Mouse (Mus musculus) kidney, embryonic 14.5 days (tissue): ENCODE data around the gene Tet3. TPM values are rescaled to one million over a fixed set of nuclear protein-coding genes. Genes with fewer than 3 reads are reported as not detected.

ENCODE experiments used
- ATAC-seq: fragments of 200-750 bp; cut with Nextera tagmentation; 2 replicates; pipeline ENCODE4 v1.8.0; 2017; ENCODE audit warnings: moderate number of reproducible peaks, mild to moderate bottlenecking, moderate TSS enrichment, moderate library complexity; ENCODE audit not compliant: low FRiP score, low TSS enrichment
- H3K27ac ChIP-seq: fragments of 300-500 bp; sonication (generic); 2 replicates; pipeline ENCODE4 v1.5.1; 2014; ENCODE audit warnings: low read depth, mild to moderate bottlenecking, low read length, moderate library complexity, mixed read lengths
- H3K27me3 ChIP-seq: fragments of 300-500 bp; sonication (generic); 2 replicates; pipeline ENCODE4 v1.6.1; 2014; ENCODE audit warnings: mild to moderate bottlenecking, low read length; ENCODE audit not compliant: control insufficient read depth, insufficient read depth
- H3K36me3 ChIP-seq: fragments of 300-500 bp; sonication (generic); 2 replicates; pipeline ENCODE4 v1.6.1; 2014; ENCODE audit warnings: low read length, mixed read lengths; ENCODE audit not compliant: control insufficient read depth, insufficient read depth
- H3K4me1 ChIP-seq: fragments of 300-500 bp; sonication (generic); 2 replicates; pipeline ENCODE4 v1.6.1; 2014; ENCODE audit warnings: low read length, mixed read lengths; ENCODE audit not compliant: control insufficient read depth, insufficient read depth
- H3K4me2 ChIP-seq: fragments of 300-500 bp; sonication (generic); replicated peaks from 2 replicates; pipeline ENCODE4 v1.6.1; 2014; ENCODE audit warnings: low read depth, mild to moderate bottlenecking, low read length
- H3K4me3 ChIP-seq: fragments of 300-500 bp; sonication (generic); 2 replicates; pipeline ENCODE4 v1.5.1; 2014; ENCODE audit warnings: mild to moderate bottlenecking, low read length
- H3K9ac ChIP-seq: fragments of 300-500 bp; sonication (generic); 2 replicates; pipeline ENCODE4 v1.6.1; 2014; ENCODE audit warnings: low read depth, mild to moderate bottlenecking, low read length, moderate library complexity
- H3K9me3 ChIP-seq: fragments of 300-500 bp; sonication (generic); 2 replicates; pipeline ENCODE4 v1.6.1; 2016; ENCODE audit warnings: low read length; ENCODE audit not compliant: control insufficient read depth
- WGBS: fragments of 180-500 bp; shearing (Covaris S2); extraction: QIAGEN DNeasy Blood & Tissue Kit; methylation state at CpG from one replicate; pipeline ENCODE4 v1.1.7; 2014; 5-methylcytosine and 5-hydroxymethylcytosine counted together
- polyA plus RNA-seq: library from polyadenylated mRNA; unstranded; fragments of >200 nt; fragmentation: Nextera tagmentation; extraction: Ambion mirVana; gene quantifications from 2 replicates; pipeline ENCODE4 v1.2.1, GENCODE M21; 2014

The Tet3 gene
- polyA plus RNA-seq, 1 experiment from 2014 or later, result 48.6 TPM

DNA sequence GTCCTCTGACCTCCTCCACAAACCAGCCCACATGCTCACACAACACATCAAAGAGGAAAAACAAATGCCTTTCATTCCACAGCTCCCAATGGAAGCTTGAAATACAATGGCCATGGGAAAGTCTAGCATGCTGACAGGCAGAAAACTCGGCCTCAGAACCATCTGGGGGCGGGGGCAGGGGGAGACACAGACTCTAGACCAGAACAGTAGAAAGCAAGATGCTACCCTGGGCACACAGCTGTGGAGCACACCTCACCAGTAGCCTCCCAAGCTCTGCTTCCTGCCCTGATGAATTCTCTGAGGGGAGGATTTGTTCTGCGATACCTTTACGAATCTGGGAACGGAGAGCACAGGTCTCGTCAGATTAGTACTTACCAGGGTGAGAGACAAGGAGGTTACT lies 31.4 kb downstream of the Tet3 start:
- Histone ChIP-seq H3K27me3 (no peaks in the 10 kb centered on the region), H3K4me1 (peaks cover 20% of the 10 kb centered on the region; the same call in 1 of the 2 replicates), H3K4me2 (no peak overlapping the region), H3K9ac (no peak overlapping the region), H3K27ac (no peak overlapping the region), H3K36me3 (peaks cover 39% of the 10 kb centered on the region), H3K9me3 (no peaks in the 10 kb centered on the region), H3K4me3 (no peak overlapping the region)
- no peak for ATAC-seq
- WGBS, result 62% methylated on average over 6 of the region's 6 CpGs

DNA sequence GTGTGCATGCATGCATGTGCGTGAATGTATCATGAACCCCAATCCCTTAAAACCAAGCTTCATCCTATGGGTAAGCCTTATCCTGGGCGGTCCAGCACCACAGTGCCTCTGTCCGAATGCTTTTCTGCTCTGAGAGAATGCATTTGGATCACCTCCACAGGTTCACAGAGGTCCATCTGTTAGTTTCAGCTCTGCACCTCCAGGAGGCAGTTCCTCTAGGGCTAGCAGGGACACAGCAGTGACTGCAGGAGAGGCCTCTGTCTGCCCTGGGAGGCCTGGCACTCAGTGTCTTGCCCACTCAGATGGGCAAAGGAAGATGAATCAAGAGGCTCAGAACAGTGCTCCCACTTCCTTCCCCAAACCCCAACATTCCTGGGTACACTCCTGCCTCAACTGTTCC lies 32.3 kb downstream of the Tet3 start:
- WGBS, result 94% methylated on average over 3 of the region's 3 CpGs
- Histone ChIP-seq H3K4me3 (no peak overlapping the region), H3K9ac (no peak overlapping the region), H3K27me3 (no peaks in the 10 kb centered on the region), H3K4me1 (peaks cover 25% of the 10 kb centered on the region), H3K27ac (no peak overlapping the region), H3K36me3 (peaks cover 33% of the 10 kb centered on the region), H3K4me2 (no peak overlapping the region), H3K9me3 (no peaks in the 10 kb centered on the region)
- ATAC-seq, result no peak

DNA sequence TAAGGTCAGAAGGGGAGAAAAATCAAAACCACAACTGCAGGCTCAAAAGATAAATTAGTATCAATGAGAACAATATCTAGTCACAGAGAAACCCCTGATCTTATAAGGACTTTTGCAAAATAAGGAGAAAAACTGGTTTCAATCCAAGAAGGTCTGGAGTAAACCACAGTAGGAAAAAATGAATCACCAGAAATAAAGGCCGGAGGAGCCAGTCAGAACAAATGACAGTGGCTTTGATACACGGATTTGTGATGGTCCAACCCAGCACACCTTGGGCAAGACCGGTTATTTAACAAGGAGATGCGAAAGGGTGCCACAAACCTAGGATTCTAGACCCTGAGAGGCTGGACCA lies 34.9 kb downstream of the Tet3 start:
- H3K9me3 ChIP-seq, result no peaks in the 10 kb centered on the region
- no peak overlapping the region for H3K4me3 ChIP-seq
- 78% methylated on average over 4 of the region's 4 CpGs for WGBS
- no peak overlapping the region for H3K9ac ChIP-seq
- peaks cover 25% of the 10 kb centered on the region for H3K4me1 ChIP-seq
- no peak for ATAC-seq
- H3K27me3 ChIP-seq, result no peaks in the 10 kb centered on the region
- no peak overlapping the region for H3K27ac ChIP-seq
- H3K4me2 ChIP-seq, result no peak overlapping the region
- peaks cover 32% of the 10 kb centered on the region for H3K36me3 ChIP-seq

DNA sequence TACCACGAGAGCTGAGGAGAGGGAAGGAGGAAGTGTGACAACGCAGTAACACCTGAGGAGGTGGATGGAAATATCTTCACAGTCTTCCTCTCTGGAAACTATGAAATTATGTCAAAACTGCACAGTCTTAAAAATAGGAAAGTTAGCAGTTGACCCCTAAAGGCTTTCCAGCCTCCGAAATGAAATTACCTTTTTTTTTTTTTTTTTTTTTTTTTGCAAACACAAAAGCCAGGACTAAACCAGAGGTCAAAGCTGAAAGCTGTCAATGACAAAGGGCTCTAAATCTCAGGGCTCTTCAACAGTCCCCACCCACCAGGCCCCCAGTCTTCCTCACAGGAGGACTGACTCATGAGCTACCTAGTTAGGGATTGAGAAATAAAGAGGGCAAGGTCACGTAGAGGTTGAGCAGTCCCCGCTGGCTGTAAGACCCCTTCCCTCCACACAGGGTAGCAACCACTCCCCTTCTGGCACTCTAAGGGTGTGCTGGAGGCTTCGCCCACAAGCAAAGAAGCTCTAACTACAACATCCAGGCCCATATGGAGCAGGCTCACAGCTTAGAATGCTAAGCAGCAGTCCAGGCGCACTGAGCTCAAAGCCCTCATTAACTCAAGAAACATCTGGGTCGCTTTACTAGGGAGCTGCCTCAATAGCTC lies 35.4 kb downstream of the Tet3 start:
- H3K36me3 ChIP-seq, result peaks cover 32% of the 10 kb centered on the region
- H3K9me3 ChIP-seq, result no peaks in the 10 kb centered on the region
- no peak for ATAC-seq
- H3K4me3 ChIP-seq, result no peak overlapping the region
- WGBS, result 63% methylated on average over 8 of the region's 8 CpGs
- no peak overlapping the region for H3K9ac ChIP-seq
- no peak overlapping the region for H3K27ac ChIP-seq
- peaks cover 22% of the 10 kb centered on the region for H3K4me1 ChIP-seq
- no peak overlapping the region for H3K4me2 ChIP-seq
- no peaks in the 10 kb centered on the region for H3K27me3 ChIP-seq

DNA sequence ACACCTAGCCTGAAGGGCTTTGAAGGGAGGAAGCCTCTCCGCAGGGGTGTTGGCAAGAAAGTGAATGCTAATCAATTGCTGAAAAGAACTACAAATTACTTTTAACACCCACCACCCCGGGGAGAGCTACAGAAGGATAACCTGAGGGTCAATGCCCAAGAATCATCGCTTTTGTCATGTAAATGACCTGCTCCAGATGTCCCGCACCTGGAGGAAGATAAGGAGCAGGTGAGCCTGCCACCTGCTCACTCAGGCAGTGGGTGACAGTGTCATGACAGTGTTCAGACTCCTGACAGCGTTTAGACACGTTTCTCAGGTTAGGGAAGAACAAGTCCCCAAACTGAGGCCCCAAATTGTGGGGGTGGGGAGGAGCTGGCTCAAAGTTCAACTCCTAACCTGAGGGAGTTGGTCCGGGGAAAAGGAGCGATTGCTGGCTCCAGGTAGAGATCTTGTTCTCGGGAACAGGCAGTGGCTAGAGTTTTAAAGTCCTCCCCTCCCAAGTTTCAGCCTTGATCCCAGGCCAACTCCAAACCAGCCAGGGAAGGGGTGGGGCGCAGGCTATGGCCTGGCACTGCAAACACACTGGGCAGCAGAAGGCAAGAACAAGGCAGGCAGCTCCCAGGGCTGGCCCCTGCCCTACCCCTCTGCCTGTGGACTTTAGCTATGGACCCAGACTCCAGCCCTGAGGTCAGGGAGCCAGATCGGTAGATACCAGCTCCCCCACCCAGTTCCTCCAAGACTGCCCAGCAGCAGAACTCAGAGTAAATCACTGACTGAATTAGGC lies 36.8 kb downstream of the Tet3 start:
- Histone ChIP-seq H3K36me3 (peaks cover 24% of the 10 kb centered on the region), H3K4me2 (no peak overlapping the region), H3K9ac (no peak overlapping the region), H3K27me3 (no peaks in the 10 kb centered on the region), H3K27ac (peak overlapping the region; percentile 15; the same call in 1 of the 2 replicates), H3K9me3 (no peaks in the 10 kb centered on the region), H3K4me1 (peaks cover 18% of the 10 kb centered on the region), H3K4me3 (no peak overlapping the region)
- ATAC-seq, result no peak
- WGBS, result 25% methylated on average over 11 of the region's 11 CpGs

DNA sequence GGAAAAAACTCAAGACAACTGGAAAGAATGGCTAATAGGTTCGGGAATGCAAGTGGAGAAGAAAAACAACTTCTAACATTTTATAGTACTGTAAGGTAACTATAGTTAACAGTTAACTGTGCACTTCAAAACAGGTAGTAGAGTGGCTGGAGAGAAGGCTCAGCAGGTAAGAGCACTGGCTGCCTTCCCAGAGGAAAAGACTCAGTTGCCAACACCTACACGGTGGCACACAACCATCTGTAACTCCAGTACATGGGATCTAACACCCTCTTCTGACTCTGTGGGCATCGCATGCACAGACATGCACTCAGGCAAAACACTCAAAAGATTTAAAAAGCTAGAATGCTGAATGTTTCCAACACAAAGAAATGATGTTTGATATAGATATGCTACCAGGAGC lies 39.4 kb downstream of the Tet3 start:
- no peaks in the 10 kb centered on the region for H3K9me3 ChIP-seq
- H3K27me3 ChIP-seq, result no peaks in the 10 kb centered on the region
- peaks cover 16% of the 10 kb centered on the region; the same call in 1 of the 2 replicates for H3K36me3 ChIP-seq
- H3K9ac ChIP-seq, result no peak overlapping the region
- peaks cover 33% of the 10 kb centered on the region for H3K4me1 ChIP-seq
- no peak for ATAC-seq
- H3K4me2 ChIP-seq, result no peak overlapping the region
- H3K27ac ChIP-seq, result no peak overlapping the region
- WGBS, result 78% methylated on average over 3 of the region's 3 CpGs
- H3K4me3 ChIP-seq, result no peak overlapping the region

DNA sequence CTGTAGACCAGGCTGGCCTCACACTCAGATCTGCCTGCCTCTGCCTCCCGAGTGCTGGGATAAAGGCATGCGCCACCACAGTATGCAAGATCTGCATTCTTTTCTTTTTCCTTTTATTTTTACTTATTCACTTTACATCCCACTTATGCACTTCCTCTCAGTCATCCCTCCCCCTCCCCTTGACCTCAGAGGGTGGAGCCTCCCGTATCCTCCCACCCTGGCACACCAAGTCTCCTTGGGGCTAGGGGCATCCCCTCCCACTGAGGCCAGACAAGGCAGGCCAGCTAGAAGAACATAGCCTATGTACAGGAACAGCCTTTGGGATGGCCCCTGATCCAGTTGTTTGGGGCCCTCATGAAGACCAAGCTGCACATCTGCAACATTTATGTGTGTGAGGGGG lies 41.4 kb downstream of the Tet3 start:
- no peaks in the 10 kb centered on the region for H3K27me3 ChIP-seq
- no peak for ATAC-seq
- WGBS, result 69% methylated on average over 3 of the region's 3 CpGs
- peaks cover 17% of the 10 kb centered on the region; the same call in 1 of the 2 replicates for H3K36me3 ChIP-seq
- peaks cover 33% of the 10 kb centered on the region for H3K4me1 ChIP-seq
- no peak overlapping the region for H3K4me2 ChIP-seq
- H3K4me3 ChIP-seq, result no peak overlapping the region
- H3K27ac ChIP-seq, result no peak overlapping the region
- no peaks in the 10 kb centered on the region for H3K9me3 ChIP-seq
- no peak overlapping the region for H3K9ac ChIP-seq

DNA sequence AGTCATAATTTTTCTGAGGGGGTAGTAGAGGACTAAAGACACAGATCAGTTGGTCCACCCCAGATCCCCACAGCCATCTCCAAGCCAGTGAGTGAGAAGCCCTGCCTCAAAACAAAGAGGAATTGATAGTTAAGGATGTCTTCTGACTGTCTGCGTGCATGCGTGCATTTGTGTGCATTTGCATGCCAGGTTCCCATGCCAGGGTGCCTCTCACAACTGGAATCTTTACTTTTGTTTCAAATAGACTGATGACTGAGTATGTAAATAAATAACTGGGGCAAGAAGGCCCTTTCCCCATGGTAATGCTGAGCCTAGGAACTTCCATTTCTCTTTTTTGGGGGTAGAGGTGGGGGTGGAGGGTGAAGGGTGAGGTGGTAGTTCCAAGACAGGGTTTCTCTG lies 41.8 kb downstream of the Tet3 start:
- WGBS, result 94% methylated on average over 2 of the region's 2 CpGs
- no peak overlapping the region for H3K4me3 ChIP-seq
- no peak overlapping the region; the same call in 1 of the 2 replicates for H3K27ac ChIP-seq
- H3K4me1 ChIP-seq, result peaks cover 33% of the 10 kb centered on the region
- no peak overlapping the region for H3K9ac ChIP-seq
- H3K4me2 ChIP-seq, result no peak overlapping the region
- ATAC-seq, result no peak
- H3K9me3 ChIP-seq, result no peaks in the 10 kb centered on the region
- peaks cover 17% of the 10 kb centered on the region; the same call in 1 of the 2 replicates for H3K36me3 ChIP-seq
- H3K27me3 ChIP-seq, result no peaks in the 10 kb centered on the region
